Mouse (Mus musculus): Measurements from ENCODE around the gene Sgms2.
A peak's percentile ranks its signal among the peaks of the same experiment; 100 is the strongest.
"Not testable (repeated sequence)": the region's sequence is repeated elsewhere in the genome, so short reads cannot be mapped to it uniquely, and the experiment has no call there.

The Sgms2 gene

GRCm38 (mm10) chr3:131357643-131358042, 133.6 kb downstream of the Sgms2 start:
- no peak for DNase-seq (ENCODE audit: low spot score)

GRCm38 (mm10) chr3:131356026-131356425, 135.2 kb downstream of the Sgms2 start:
- DNase-seq (ENCODE audit: low spot score): no peak

DNA sequence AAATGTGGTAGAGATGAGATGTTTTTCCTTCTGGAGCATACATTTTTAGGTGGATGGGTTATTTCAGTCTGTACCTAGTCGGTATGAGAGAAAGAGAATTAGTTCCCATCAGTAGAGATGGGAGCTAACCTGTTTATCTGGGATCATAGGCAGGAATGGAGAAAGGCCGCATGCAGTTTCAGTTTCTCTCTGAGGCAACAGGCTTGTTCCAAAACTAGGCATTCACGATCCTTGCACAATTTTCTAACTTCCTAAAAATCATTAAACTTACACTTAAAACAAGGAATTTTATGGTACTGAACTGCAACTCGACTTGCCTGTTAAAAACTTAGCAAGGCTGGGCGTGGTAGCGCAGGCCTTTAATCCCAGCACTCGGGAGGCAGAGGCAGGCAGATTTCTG, 140.7 kb downstream of the Sgms2 start:
- DNase-seq (ENCODE audit: low spot score): no peak

GRCm38 (mm10) chr3:131349013-131349412, 142.2 kb downstream of the Sgms2 start:
- no peak for DNase-seq (ENCODE audit: low spot score)

GRCm38 (mm10) chr3:131348579-131348950, 142.6 kb downstream of the Sgms2 start:
- DNase-seq (ENCODE audit: low spot score): no peak

- no peak for DNase-seq (ENCODE audit: low spot score)
Observed at GRCm38 (mm10) chr3:131347831-131348578, 143.2 kb downstream of the Sgms2 start.

- no peak for DNase-seq (ENCODE audit: low spot score)
Observed at GRCm38 (mm10) chr3:131345903-131346302, 145.3 kb downstream of the Sgms2 start.

- DNase-seq (ENCODE audit: low spot score): no peak
Observed at GRCm38 (mm10) chr3:131343311-131343710, 147.9 kb downstream of the Sgms2 start.

- DNase-seq (ENCODE audit: low spot score): no peak
Observed at GRCm38 (mm10) chr3:131340885-131341284, 150.3 kb downstream of the Sgms2 start.

GRCm38 (mm10) chr3:131339280-131339679, 151.9 kb downstream of the Sgms2 start:
- no peak for DNase-seq (ENCODE audit: low spot score)

DNA sequence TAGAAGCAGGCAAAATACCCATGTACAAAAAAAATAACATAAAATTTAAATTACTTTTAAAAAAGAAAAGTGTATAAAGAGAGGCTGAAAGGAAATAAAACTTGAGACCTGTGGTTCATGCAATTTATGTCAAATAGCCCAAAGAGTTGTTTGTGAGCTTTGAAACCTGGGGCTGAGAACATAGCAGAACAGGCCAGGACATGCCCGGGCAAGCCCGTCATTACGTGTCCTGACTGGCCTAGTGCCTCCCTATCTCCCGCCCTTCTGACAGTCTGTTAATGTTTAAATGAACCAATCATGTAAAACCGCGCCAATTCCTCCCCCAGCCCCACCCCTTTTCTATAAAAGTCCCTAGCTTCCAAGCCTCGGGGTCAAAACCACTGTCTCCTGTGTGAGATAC, 153.5 kb downstream of the Sgms2 start:
- DNase-seq (ENCODE audit: low spot score): not testable (repeated sequence)

DNA sequence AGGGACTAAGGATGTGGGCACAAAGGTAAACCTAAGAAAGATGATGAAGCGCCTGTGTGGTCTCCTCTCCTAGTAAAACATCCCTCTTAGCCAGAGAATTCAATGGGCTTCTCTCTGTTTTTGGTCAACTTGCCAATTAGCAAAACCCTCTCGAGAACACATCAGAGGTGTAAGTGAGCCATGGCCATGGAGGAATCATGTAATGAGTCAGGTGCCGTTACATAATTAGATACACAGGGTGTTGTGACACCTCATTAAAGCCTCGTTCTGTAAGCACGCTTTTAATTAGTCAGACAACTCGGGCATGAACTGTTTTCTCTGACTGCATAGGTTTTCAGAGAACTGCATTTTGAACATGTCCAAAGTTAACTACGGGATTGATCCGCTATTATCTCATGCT, 154.6 kb downstream of the Sgms2 start:
- DNase-seq (ENCODE audit: low spot score): no peak

- no peak for DNase-seq (ENCODE audit: low spot score)
Observed at GRCm38 (mm10) chr3:131335117-131335547, 156.1 kb downstream of the Sgms2 start.

DNA sequence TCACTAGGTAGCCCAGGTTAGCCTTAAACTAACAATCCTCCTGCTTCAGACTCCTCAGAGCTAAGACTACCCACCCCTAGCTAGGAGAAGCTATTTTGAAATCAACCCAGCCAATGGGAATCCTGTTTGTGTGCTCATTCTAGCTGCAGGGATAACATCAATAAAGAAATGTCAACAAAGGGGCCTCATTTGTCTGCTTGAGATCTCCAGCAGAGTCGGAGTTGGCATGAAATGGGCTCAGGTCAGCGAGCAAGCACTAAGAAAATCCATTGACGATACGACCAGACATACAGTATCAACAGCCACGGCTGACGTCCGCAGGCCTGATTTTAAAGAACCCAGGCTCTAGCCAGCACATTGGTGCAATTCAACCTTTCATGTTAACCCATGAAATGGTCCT, 164.0 kb downstream of the Sgms2 start:
- DNase-seq (ENCODE audit: low spot score): no peak

DNA sequence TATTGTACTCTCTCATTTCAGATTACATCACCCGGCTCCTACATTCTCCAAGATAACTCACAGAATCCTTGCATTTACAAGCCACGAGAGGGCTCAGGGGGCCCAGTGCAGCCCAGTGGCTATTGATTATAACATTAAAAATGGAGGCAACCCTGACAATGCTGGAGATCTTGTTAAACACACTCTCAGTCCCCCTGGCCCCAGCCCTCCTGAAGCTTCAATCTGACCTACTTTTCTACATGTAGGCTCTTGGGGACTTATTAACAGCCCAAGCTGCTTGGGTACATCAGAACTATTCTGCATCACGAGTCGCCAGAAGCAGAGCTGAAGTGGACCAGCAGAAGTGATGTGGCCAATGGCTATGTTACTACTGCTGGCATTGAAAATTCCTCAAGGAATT, 164.6 kb downstream of the Sgms2 start:
- no peak for DNase-seq (ENCODE audit: low spot score)

- DNase-seq (ENCODE audit: low spot score): no peak
Observed at GRCm38 (mm10) chr3:131322081-131322815, 169.0 kb downstream of the Sgms2 start.

- DNase-seq (ENCODE audit: low spot score): peak; percentile 36
Observed at GRCm38 (mm10) chr3:131320184-131320583, 171.0 kb downstream of the Sgms2 start.

GRCm38 (mm10) chr3:131318211-131318610, 173.0 kb downstream of the Sgms2 start:
- DNase-seq (ENCODE audit: low spot score): no peak

DNA sequence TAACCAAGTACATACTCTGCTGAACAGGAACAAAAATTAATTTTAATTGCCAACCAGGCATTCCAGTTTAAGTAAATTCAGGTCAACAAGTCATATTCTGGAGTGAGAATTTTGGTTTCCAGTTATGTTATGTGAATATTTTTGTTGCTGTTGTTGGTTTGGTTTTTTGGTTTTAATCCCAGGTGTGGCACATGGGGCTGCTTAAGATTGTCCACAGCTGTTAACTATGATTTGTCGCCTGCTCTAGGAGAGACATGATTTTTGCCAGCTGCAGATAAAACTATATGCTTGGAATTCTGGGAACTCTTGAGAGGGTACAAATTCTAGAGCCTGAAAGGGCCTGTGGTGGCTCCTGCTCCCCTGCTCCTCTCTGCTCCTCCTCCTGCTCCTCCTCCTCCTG, 174.1 kb downstream of the Sgms2 start:
- DNase-seq (ENCODE audit: low spot score): no peak

GRCm38 (mm10) chr3:131315957-131316510, 175.2 kb downstream of the Sgms2 start:
- no peak for DNase-seq (ENCODE audit: low spot score)

DNA sequence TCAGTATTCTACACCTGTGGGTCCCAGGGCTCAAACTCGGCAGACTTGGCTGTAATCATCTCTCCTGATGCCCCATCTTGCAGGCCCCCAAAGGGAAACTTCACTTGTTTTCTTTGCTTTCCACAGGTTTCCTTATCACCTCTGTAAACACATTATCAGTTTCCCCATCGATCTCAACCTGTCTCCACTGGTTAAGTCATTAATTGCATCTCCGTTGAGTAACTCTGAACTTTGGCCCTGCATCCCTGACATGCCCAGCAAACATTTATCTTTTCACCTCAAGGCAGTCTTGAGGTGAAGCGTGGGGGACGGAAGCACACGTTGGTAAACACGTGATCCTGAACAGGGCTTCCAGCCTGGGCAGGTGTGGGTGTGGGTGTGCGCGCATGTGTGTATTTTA, 178.9 kb downstream of the Sgms2 start:
- DNase-seq (ENCODE audit: low spot score): no peak

DNA sequence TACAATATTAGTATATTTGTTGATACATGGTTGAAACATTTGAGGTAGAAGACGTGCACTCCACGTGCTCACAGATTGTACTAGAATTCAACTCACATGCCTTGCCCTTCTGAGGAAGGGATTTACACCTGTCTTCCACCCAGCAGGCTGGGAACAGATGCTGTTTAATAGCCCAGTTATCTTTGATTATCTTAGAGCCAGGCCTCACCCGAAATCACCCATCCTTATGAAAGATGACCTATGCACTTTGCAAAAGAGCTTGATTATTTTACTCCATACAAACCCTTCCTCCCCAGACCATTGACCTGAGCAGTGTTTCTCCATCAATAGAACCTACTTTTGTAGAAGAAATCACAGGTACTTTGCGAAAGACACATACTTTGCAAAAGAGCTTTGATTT, 180.6 kb downstream of the Sgms2 start:
- no peak for DNase-seq (ENCODE audit: low spot score)

GRCm38 (mm10) chr3:131307811-131308210, 183.4 kb downstream of the Sgms2 start:
- no peak for DNase-seq (ENCODE audit: low spot score)
